Mouse (Mus musculus) heart, embryonic 10.5 days (tissue): Measurements from ENCODE around the gene Prkn. TPM values are rescaled to one million over a fixed set of nuclear protein-coding genes. Genes with fewer than 3 reads are reported as not detected.

Experiments
- DNase-seq: peaks from one replicate; pipeline ENCODE4 v3.0.0-alpha.2; 2017; ENCODE audit warnings: low spot score
- H3K27ac ChIP-seq: fragments of 300-500 bp; sonication (generic); 2 replicates; pipeline ENCODE4 v1.5.1; 2016; ENCODE audit warnings: mild to moderate bottlenecking
- H3K27me3 ChIP-seq: fragments of 300-500 bp; sonication (generic); 2 replicates; pipeline ENCODE4 v1.6.1; 2016; ENCODE audit warnings: mild to moderate bottlenecking; ENCODE audit not compliant: poor library complexity, insufficient read depth, severe bottlenecking
- H3K36me3 ChIP-seq: fragments of 300-500 bp; sonication (generic); 2 replicates; pipeline ENCODE4 v1.6.1; 2016; ENCODE audit warnings: mild to moderate bottlenecking, moderate library complexity
- H3K4me1 ChIP-seq: fragments of 300-500 bp; sonication (generic); 2 replicates; pipeline ENCODE4 v1.6.1; 2016; ENCODE audit warnings: mild to moderate bottlenecking
- H3K4me3 ChIP-seq: fragments of 300-500 bp; sonication (generic); 2 replicates; pipeline ENCODE4 v1.5.1; 2016; ENCODE audit warnings: mild to moderate bottlenecking, moderate library complexity
- H3K9me3 ChIP-seq: fragments of 300-500 bp; sonication (generic); 2 replicates; pipeline ENCODE4 v1.6.1; 2016; ENCODE audit warnings: mild to moderate bottlenecking, moderate library complexity
- WGBS: fragments of 180-500 bp; shearing (Covaris S2); methylation state at CpG from one replicate; pipeline ENCODE4 v1.1.7; 2016; 5-methylcytosine and 5-hydroxymethylcytosine counted together
- polyA plus RNA-seq: library from polyadenylated mRNA; unstranded; fragments of >200 nt; fragmentation: Nextera tagmentation; extraction: Ambion mirVana; gene quantifications from 2 replicates; pipeline ENCODE4 v1.2.1, GENCODE M21; 2016

Gene Prkn
- polyA plus RNA-seq, 1 experiment from 2014 or later: 1.0 TPM

- WGBS: 70% methylated on average over 8 of the region's 8 CpGs
- H3K27me3 ChIP-seq: no peaks in the 10 kb centered on the region
- no peak for DNase-seq
- no peaks in the 10 kb centered on the region for H3K4me1 ChIP-seq
- H3K9me3 ChIP-seq: no peaks in the 10 kb centered on the region
- H3K36me3 ChIP-seq: no peaks in the 10 kb centered on the region
- no peak overlapping the region for H3K4me3 ChIP-seq
- H3K27ac ChIP-seq: no peak overlapping the region
Observed at GRCm38 (mm10) chr17:11570392-11570791, 730.2 kb downstream of the Prkn start.

GRCm38 (mm10) chr17:11573666-11574065 is 733.5 kb downstream of the Prkn start:
- Histone ChIP-seq H3K4me1 (no peaks in the 10 kb centered on the region), H3K27ac (no peak overlapping the region), H3K9me3 (no peaks in the 10 kb centered on the region), H3K27me3 (no peaks in the 10 kb centered on the region), H3K36me3 (no peaks in the 10 kb centered on the region), H3K4me3 (no peak overlapping the region)
- WGBS: 87% methylated on average over 9 of the region's 9 CpGs
- DNase-seq: no peak

GRCm38 (mm10) chr17:11585491-11585890 is 745.3 kb downstream of the Prkn start:
- H3K36me3 ChIP-seq: no peaks in the 10 kb centered on the region
- no peak overlapping the region for H3K4me3 ChIP-seq

GRCm38 (mm10) chr17:11607931-11608330 is 767.7 kb downstream of the Prkn start:
- no peak for DNase-seq
- Histone ChIP-seq H3K4me1 (0 out of 2 replicates have a peak, but pooled peaks cover 3% of the 10 kb centered on the region), H3K36me3 (no peaks in the 10 kb centered on the region), H3K4me3 (no peak overlapping the region), H3K9me3 (no peaks in the 10 kb centered on the region), H3K27me3 (peaks cover 24% of the 10 kb centered on the region), H3K27ac (no peak overlapping the region)
- WGBS: 76% methylated on average over 5 of the region's 5 CpGs

More at GRCm38 (mm10) chr17:11585491-11585890, 745.3 kb downstream of the Prkn start:
- DNase-seq: no peak
- 84% methylated on average over 4 of the region's 4 CpGs for WGBS
- Histone ChIP-seq H3K4me1 (no peaks in the 10 kb centered on the region), H3K27me3 (no peaks in the 10 kb centered on the region), H3K9me3 (no peaks in the 10 kb centered on the region), H3K27ac (no peak overlapping the region)

- H3K27ac ChIP-seq: no peak overlapping the region
- H3K9me3 ChIP-seq: no peaks in the 10 kb centered on the region
- H3K27me3 ChIP-seq: peaks cover 26% of the 10 kb centered on the region
- DNase-seq: no peak
- H3K36me3 ChIP-seq: no peaks in the 10 kb centered on the region
- H3K4me3 ChIP-seq: no peak overlapping the region
- peaks cover 6% of the 10 kb centered on the region; the same call in 1 of the 2 replicates for H3K4me1 ChIP-seq
- 16% methylated on average over 7 of the region's 7 CpGs for WGBS
Observed at GRCm38 (mm10) chr17:11611459-11611858, 771.3 kb downstream of the Prkn start.

- no peaks in the 10 kb centered on the region for H3K9me3 ChIP-seq
- peaks cover 6% of the 10 kb centered on the region; the same call in 1 of the 2 replicates for H3K4me1 ChIP-seq
- no peak for DNase-seq
- WGBS: 58% methylated on average over 21 of the region's 21 CpGs
- H3K27ac ChIP-seq: no peak overlapping the region
- no peaks in the 10 kb centered on the region for H3K36me3 ChIP-seq
- H3K27me3 ChIP-seq: peaks cover 26% of the 10 kb centered on the region
- H3K4me3 ChIP-seq: no peak overlapping the region
Observed at GRCm38 (mm10) chr17:11612801-11613531, 772.8 kb downstream of the Prkn start.

GRCm38 (mm10) chr17:11617552-11617951 is 777.4 kb downstream of the Prkn start:
- whole genome bisulfite sequencing: 76% methylated on average over 2 of the region's 2 CpGs
- H3K4me1 ChIP-seq: peaks cover 9% of the 10 kb centered on the region
- no peak overlapping the region for H3K4me3 ChIP-seq
- H3K27me3 ChIP-seq: peaks cover 6% of the 10 kb centered on the region; the same call in 1 of the 2 replicates
- H3K9me3 ChIP-seq: no peaks in the 10 kb centered on the region
- no peaks in the 10 kb centered on the region for H3K36me3 ChIP-seq
- no peak for DNase-seq
- no peak overlapping the region for H3K27ac ChIP-seq

GRCm38 (mm10) chr17:11618886-11619590 is 778.9 kb downstream of the Prkn start:
- Histone ChIP-seq H3K4me3 (no peak overlapping the region), H3K27me3 (no peaks in the 10 kb centered on the region), H3K4me1 (peaks cover 5% of the 10 kb centered on the region; the same call in 1 of the 2 replicates), H3K9me3 (no peaks in the 10 kb centered on the region), H3K27ac (no peak overlapping the region), H3K36me3 (no peaks in the 10 kb centered on the region)
- DNase-seq: no peak
- WGBS: 82% methylated on average over 8 of the region's 8 CpGs

GRCm38 (mm10) chr17:11620770-11621169 is 780.6 kb downstream of the Prkn start:
- 79% methylated on average over 3 of the region's 3 CpGs for WGBS
- H3K9me3 ChIP-seq: no peaks in the 10 kb centered on the region
- no peaks in the 10 kb centered on the region for H3K36me3 ChIP-seq
- H3K4me3 ChIP-seq: no peak overlapping the region
- H3K27me3 ChIP-seq: no peaks in the 10 kb centered on the region
- DNase-seq: no peak
- H3K4me1 ChIP-seq: peaks cover 5% of the 10 kb centered on the region; the same call in 1 of the 2 replicates
- H3K27ac ChIP-seq: no peak overlapping the region

GRCm38 (mm10) chr17:11621492-11621891 is 781.3 kb downstream of the Prkn start:
- Histone ChIP-seq H3K27me3 (no peaks in the 10 kb centered on the region), H3K4me1 (peaks cover 5% of the 10 kb centered on the region; the same call in 1 of the 2 replicates), H3K36me3 (no peaks in the 10 kb centered on the region), H3K4me3 (no peak overlapping the region), H3K9me3 (no peaks in the 10 kb centered on the region), H3K27ac (no peak overlapping the region)
- 59% methylated on average over 3 of the region's 3 CpGs for WGBS
- no peak for DNase-seq

GRCm38 (mm10) chr17:11626306-11626705 is 786.1 kb downstream of the Prkn start:
- H3K27me3 ChIP-seq: no peaks in the 10 kb centered on the region
- WGBS: 81% methylated on average over 3 of the region's 3 CpGs
- no peak overlapping the region for H3K4me3 ChIP-seq
- H3K9me3 ChIP-seq: no peaks in the 10 kb centered on the region
- no peaks in the 10 kb centered on the region for H3K4me1 ChIP-seq
- peak; percentile 60 for DNase-seq
- H3K27ac ChIP-seq: no peak overlapping the region
- no peaks in the 10 kb centered on the region for H3K36me3 ChIP-seq

GRCm38 (mm10) chr17:11635121-11635520 is 794.9 kb downstream of the Prkn start:
- H3K4me3 ChIP-seq: no peak overlapping the region
- H3K36me3 ChIP-seq: no peaks in the 10 kb centered on the region
- H3K9me3 ChIP-seq: no peaks in the 10 kb centered on the region
- H3K4me1 ChIP-seq: no peaks in the 10 kb centered on the region
- WGBS: 92% methylated on average over 11 of the region's 11 CpGs
- H3K27ac ChIP-seq: no peak overlapping the region
- H3K27me3 ChIP-seq: no peaks in the 10 kb centered on the region
- no peak for DNase-seq

- H3K4me1 ChIP-seq: no peaks in the 10 kb centered on the region
- DNase-seq: no peak
- 75% methylated on average over 10 of the region's 10 CpGs for WGBS
- no peaks in the 10 kb centered on the region for H3K9me3 ChIP-seq
- no peaks in the 10 kb centered on the region for H3K27me3 ChIP-seq
- no peak overlapping the region for H3K4me3 ChIP-seq
- no peaks in the 10 kb centered on the region for H3K36me3 ChIP-seq
- H3K27ac ChIP-seq: no peak overlapping the region
Observed at GRCm38 (mm10) chr17:11637642-11638041, 797.5 kb downstream of the Prkn start.
